Comparison of ENCODE assay signal across 20 mouse cellular contexts in genomic region chr14:14518841-14519240, GRCm38 (mm10).
DNase-seq lines count a peak whose midpoint lies in the region; ATAC-seq lines count a peak whose summit lies in the region.
"Had no signal": no experiment of that assay in that cellular context is flagged by ENCODE, and none has a peak within 500 bp of the region (broad histone marks: within the 10 kb centered on the region; RNA-seq: fewer than 3 reads in every experiment).

No protein-coding gene starts in this region.

- H3K36me3 ChIP-seq in midbrain, embryonic 10.5 days: no peaks in the 10 kb centered on the region
- H3K36me3 ChIP-seq in hindbrain, embryonic 16.5 days (ENCODE audit: control insufficient read depth, insufficient read depth, low read length): no peaks in the 10 kb centered on the region
- H3K36me3 ChIP-seq: embryonic facial prominence, embryonic 12.5 days; heart, embryonic 10.5 days; hindbrain, embryonic 12.5 days; limb, embryonic 12.5 days had no signal

- no peak overlapping the region for H3K4me2 ChIP-seq in hindbrain, embryonic 16.5 days (ENCODE audit: low read length)
- H3K4me2 ChIP-seq: embryonic facial prominence, embryonic 12.5 days; forebrain, embryonic 13.5 days; hindbrain, embryonic 12.5 days; limb, embryonic 12.5 days had no signal

- H3K9ac ChIP-seq in hindbrain, embryonic 16.5 days (ENCODE audit: low read depth, low read length): no peak overlapping the region
- H3K9ac ChIP-seq: embryonic facial prominence, embryonic 12.5 days; forebrain, embryonic 13.5 days; hindbrain, embryonic 12.5 days; limb, embryonic 12.5 days; liver, embryonic 14.5 days had no signal

- H3K4me3 ChIP-seq in midbrain, embryonic 10.5 days: no peak overlapping the region
- no peak overlapping the region for H3K4me3 ChIP-seq in hindbrain, embryonic 16.5 days (ENCODE audit: low read length)
- H3K4me3 ChIP-seq: embryonic facial prominence, embryonic 12.5 days; forebrain, embryonic 13.5 days; heart, embryonic 10.5 days; hindbrain, embryonic 12.5 days; layer of hippocampus, adult 2 months; limb, embryonic 12.5 days had no signal

- no peak overlapping the region for H3K27ac ChIP-seq in midbrain, embryonic 10.5 days (replicated peaks)
- H3K27ac ChIP-seq in hindbrain, embryonic 16.5 days (ENCODE audit: low read depth, low read length): no peak overlapping the region
- H3K27ac ChIP-seq: embryonic facial prominence, embryonic 12.5 days; forebrain, embryonic 13.5 days; heart, embryonic 10.5 days; hindbrain, embryonic 12.5 days; kidney, postnatal 0 days; limb, embryonic 12.5 days; liver, embryonic 14.5 days had no signal

- no peaks in the 10 kb centered on the region for H3K27me3 ChIP-seq in midbrain, embryonic 10.5 days (ENCODE audit: low read depth, poor library complexity, severe bottlenecking)
- H3K27me3 ChIP-seq in hindbrain, embryonic 16.5 days (replicated peaks; ENCODE audit: control insufficient read depth, insufficient read depth, low read length): no peaks in the 10 kb centered on the region
- H3K27me3 ChIP-seq: embryonic facial prominence, embryonic 12.5 days; forebrain, embryonic 13.5 days; hindbrain, embryonic 12.5 days; limb, embryonic 12.5 days had no signal

- WGBS in midbrain, embryonic 10.5 days: 96% methylated on average over 2 of the region's 2 CpGs
- 88% methylated on average over 2 of the region's 2 CpGs for WGBS in hindbrain, embryonic 16.5 days

- ATAC-seq in megakaryocyte-erythroid progenitor cell, adult 5-6 weeks (replicated peaks; ENCODE audit: low FRiP score, low TSS enrichment, poor library complexity, severe bottlenecking): no peak
- ATAC-seq in hindbrain, embryonic 16.5 days: no peak
- ATAC-seq: forebrain, embryonic 13.5 days; lung, postnatal 0 days had no signal

- H3K9me3 ChIP-seq in midbrain, embryonic 10.5 days (replicated peaks): no peaks in the 10 kb centered on the region
- H3K9me3 ChIP-seq in hindbrain, embryonic 16.5 days (ENCODE audit: control insufficient read depth, low read length): no peaks in the 10 kb centered on the region
- H3K9me3 ChIP-seq: embryonic facial prominence, embryonic 12.5 days; forebrain, embryonic 13.5 days; heart, embryonic 10.5 days; hindbrain, embryonic 12.5 days; limb, embryonic 12.5 days had no signal

- no peaks in the 10 kb centered on the region; the same call in 1 of the 2 replicates for H3K4me1 ChIP-seq in midbrain, embryonic 10.5 days
- no peaks in the 10 kb centered on the region for H3K4me1 ChIP-seq in hindbrain, embryonic 16.5 days (ENCODE audit: control insufficient read depth, insufficient read depth, low read depth, low read length)
- H3K4me1 ChIP-seq: embryonic facial prominence, embryonic 12.5 days; forebrain, embryonic 13.5 days; heart, embryonic 10.5 days; limb, embryonic 12.5 days had no signal

- DNase-seq in right cerebral cortex, adult 18-20 months: peak; percentile 5
- DNase-seq in right cerebral cortex, postnatal 14 days: no peak
- DNase-seq in adipocyte (ENCODE audit: low spot score): peak; percentile 45
- DNase-seq in fat pad, adult 2 months (ENCODE audit: extremely low read depth, low read depth, low spot score): peak; percentile 67
- no peak for DNase-seq in midbrain, embryonic 10.5 days (ENCODE audit: low spot score)
- DNase-seq: cerebellum, adult 11-12 months; gastrocnemius, postnatal 14 days; heart, postnatal 10 days; thymus, postnatal 36 days had no signal

Comparison
In these comparisons a context has a peak if more than half of its experiments do, and no peak if none do; other contexts are left out.
1. DNase-seq: peak in right cerebral cortex, adult 18-20 months (single experiment), adipocyte (single experiment) and fat pad, adult 2 months (single experiment); none in right cerebral cortex, postnatal 14 days (single experiment) and midbrain, embryonic 10.5 days (single experiment).